Mouse (Mus musculus) C2C12 (cell line): ENCODE results near the gene Gdf2. TPM values are rescaled to one million over a fixed set of nuclear protein-coding genes. Genes with fewer than 3 reads are reported as not detected.

ENCODE experiments used
- H3K27me3 ChIP-seq: one replicate; pipeline ENCODE4 v1.6.1; 2011; ENCODE audit not compliant: control insufficient read depth, insufficient read depth, insufficient read length
- H3K36me3 ChIP-seq: one replicate; pipeline ENCODE4 v1.6.1; 2011; ENCODE audit not compliant: control insufficient read depth, insufficient read depth
- H3K4me3 ChIP-seq: one replicate; pipeline ENCODE4 v1.5.1; 2011; ENCODE audit warnings: mild to moderate bottlenecking, control low read depth; ENCODE audit not compliant: poor library complexity, insufficient read depth, severe bottlenecking
- H3K79me2 ChIP-seq: one replicate; pipeline ENCODE4 v1.6.1; 2011; ENCODE audit not compliant: control insufficient read depth, insufficient read depth
- H3K79me3 ChIP-seq: one replicate; pipeline ENCODE4 v1.6.1; 2011; ENCODE audit warnings: low read depth, control low read depth
- H3ac ChIP-seq: one replicate; pipeline ENCODE3; 2011; ENCODE audit warnings: low read depth; ENCODE audit not compliant: control insufficient read depth, insufficient read length
- CEBPB ChIP-seq: IDR thresholded peaks from one replicate; pipeline ENCODE4 v1.6.1; 2011; ENCODE audit warnings: low read depth, mild to moderate bottlenecking, control low read depth, moderate library complexity
- CTCF ChIP-seq: IDR thresholded peaks from one replicate; pipeline ENCODE4 v1.5.1; 2011; ENCODE audit not compliant: control insufficient read depth, insufficient read depth, insufficient read length
- FOSL1 ChIP-seq: IDR thresholded peaks from one replicate; pipeline ENCODE4 v1.8.0; 2011; ENCODE audit warnings: mild to moderate bottlenecking, low read length; ENCODE audit not compliant: poor library complexity, insufficient read depth, severe bottlenecking
- MAX ChIP-seq: IDR thresholded peaks from one replicate; pipeline ENCODE4 v1.6.1; 2011; ENCODE audit warnings: mild to moderate bottlenecking, control low read depth
- MYOD1 ChIP-seq: IDR thresholded peaks from one replicate; pipeline ENCODE4 v1.6.1; 2011; ENCODE audit warnings: low read depth; ENCODE audit not compliant: control insufficient read depth, insufficient read length
- MYOG ChIP-seq: IDR thresholded peaks from one replicate; pipeline ENCODE4 v1.6.1; 2011; ENCODE audit not compliant: control insufficient read depth, insufficient read length; ENCODE audit errors: extremely low read depth
- USF1 ChIP-seq: IDR thresholded peaks from one replicate; pipeline ENCODE4 v1.6.1; 2011; ENCODE audit warnings: low read depth, mild to moderate bottlenecking, control low read depth, moderate library complexity
- polyA plus RNA-seq: library from polyadenylated mRNA; unstranded; fragments of >200 nt; fragmentation: generic; extraction: Trizol; gene quantifications from one replicate; pipeline ENCODE4 v1.2.1, GENCODE M21; 2012; ENCODE audit warnings: missing spikeins

Gdf2 gene
- polyA plus RNA-seq, 1 experiment = not detected

DNA sequence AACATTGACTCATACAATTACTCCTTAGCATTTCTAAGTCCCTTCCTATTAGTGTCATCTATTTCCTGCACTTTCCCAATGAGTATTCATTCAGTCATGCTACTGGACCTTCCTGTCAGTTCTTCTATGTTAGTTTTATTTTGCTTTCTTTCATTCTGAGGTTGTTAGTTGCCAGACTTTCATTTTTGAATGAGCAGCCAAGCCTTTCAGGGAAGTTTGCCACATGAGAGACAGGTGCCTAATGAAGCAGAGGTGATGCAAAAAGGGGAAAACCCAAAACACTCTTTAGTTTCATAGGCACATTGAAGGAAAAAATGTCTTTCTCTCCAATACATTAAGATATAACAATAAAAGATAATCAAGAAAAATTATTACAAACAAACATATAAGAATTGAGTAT lies 36.0 kb upstream of the Gdf2 start:
- no peaks in the 10 kb centered on the region for H3K79me2 ChIP-seq

DNA sequence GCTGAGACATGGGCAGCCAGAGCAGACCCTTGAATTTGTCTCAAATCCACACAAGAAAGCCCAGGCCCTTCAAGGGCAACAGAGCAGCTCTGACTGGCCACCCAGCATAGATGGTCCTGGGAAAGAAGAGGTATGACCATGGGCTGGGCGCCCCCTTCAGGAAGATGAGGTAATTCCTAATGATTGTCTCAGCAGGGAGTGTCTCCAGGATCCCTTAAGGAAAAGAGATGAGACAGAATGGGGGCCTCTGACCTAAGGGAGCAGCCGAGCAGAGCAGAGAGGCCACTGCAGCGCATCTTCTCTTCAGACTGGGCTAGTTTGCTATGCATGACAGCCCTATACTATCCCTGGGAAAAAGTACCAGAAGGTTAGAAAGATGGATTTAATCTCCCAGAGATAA lies 27.1 kb upstream of the Gdf2 start:
- Histone ChIP-seq H3K36me3 (no peaks in the 10 kb centered on the region), H3ac (no peak overlapping the region), H3K79me2 (no peaks in the 10 kb centered on the region), H3K27me3 (peaks cover 38% of the 10 kb centered on the region), H3K4me3 (no peak overlapping the region), H3K79me3 (no peaks in the 10 kb centered on the region)
- TF ChIP-seq FOSL1 (no peak), MYOD1 (no peak), MAX (no peak), CTCF (no peak), CEBPB (no peak), MYOG (no peak), USF1 (no peak)

More for the DNA sequence above, 36.0 kb upstream of the Gdf2 start:
- Histone ChIP-seq H3K4me3 (no peak overlapping the region), H3ac (no peak overlapping the region), H3K79me3 (no peaks in the 10 kb centered on the region), H3K36me3 (no peaks in the 10 kb centered on the region), H3K27me3 (peaks cover 4% of the 10 kb centered on the region)
- no peak for TF ChIP-seq MYOD1
- no peak for TF ChIP-seq CTCF
- no peak for TF ChIP-seq FOSL1
- no peak for TF ChIP-seq MAX

DNA sequence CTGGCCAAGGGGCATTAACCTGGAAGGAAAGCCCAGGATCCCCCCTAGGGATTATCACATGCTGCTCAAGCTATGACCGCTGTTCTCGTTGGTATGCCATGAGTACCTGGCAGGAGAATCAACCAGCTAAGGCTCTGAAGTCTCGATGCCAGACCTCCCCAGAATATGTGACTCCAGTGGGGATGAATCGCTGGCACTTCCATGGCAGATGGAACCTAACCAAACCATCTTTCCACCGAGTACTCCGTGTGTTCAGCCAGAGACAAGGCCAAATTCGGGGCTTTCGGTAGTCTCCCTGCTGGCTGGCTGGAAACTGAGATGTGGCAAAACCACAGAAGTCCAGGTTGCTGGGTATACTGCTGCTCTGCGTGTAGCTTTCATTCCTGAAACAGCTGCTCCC lies 26.6 kb upstream of the Gdf2 start:
- Histone ChIP-seq H3K36me3 (no peaks in the 10 kb centered on the region), H3K79me3 (no peaks in the 10 kb centered on the region), H3K4me3 (no peak overlapping the region), H3K27me3 (peaks cover 38% of the 10 kb centered on the region), H3K79me2 (no peaks in the 10 kb centered on the region), H3ac (no peak overlapping the region)
- TF ChIP-seq CEBPB = no peak
- TF ChIP-seq FOSL1 = no peak
- no peak for TF ChIP-seq MYOD1
- TF ChIP-seq CTCF = no peak
- no peak for TF ChIP-seq MAX
- no peak for TF ChIP-seq MYOG
- no peak for TF ChIP-seq USF1

DNA sequence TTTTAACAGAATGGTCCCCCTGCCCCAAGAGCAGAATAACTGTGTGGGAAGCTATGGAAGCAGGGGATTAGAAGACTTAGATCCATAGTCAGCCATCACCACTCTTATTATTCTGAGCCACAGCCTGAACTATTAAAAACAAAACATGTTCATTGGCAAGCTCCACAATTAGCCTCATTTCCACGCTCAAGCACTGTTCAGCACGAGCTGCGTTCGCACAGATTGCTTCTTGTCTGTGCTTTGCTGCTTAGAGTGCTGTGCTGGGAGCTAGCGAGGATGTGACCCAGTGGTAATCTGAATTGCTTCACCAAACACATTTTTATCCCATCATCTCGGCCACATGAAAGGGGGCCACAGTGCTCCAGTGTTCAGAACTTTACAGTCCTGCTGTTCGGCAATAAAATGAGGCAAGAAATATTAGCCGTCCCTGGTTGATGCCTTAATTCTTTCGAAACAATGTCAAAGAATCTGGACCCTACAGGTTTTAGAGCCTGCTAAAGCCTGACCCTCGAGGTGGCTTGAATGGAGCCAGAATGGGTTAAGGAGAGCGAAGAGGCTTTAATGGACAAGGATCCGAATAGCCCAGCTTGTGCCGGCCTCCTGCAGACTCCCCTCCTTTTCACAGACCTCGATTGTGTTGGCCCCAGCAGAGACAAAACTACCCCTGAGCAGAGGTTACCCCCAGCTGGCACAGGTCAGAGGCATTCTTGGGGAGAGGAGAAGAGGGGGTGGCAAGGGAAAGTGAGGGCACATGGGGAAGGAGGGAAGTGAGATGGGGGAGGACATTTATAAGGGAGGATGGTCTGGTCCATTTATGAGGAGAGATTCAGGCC lies 19.9 kb upstream of the Gdf2 start:
- no peak overlapping the region for H3K4me3 ChIP-seq
- H3K79me3 ChIP-seq = no peaks in the 10 kb centered on the region
- H3K79me2 ChIP-seq = no peaks in the 10 kb centered on the region
- no peaks in the 10 kb centered on the region for H3K36me3 ChIP-seq
- peaks cover 59% of the 10 kb centered on the region for H3K27me3 ChIP-seq
- TF ChIP-seq CTCF (no peak), USF1 (no peak), FOSL1 (no peak), MAX (no peak), MYOD1 (no peak)
- H3ac ChIP-seq = no peak overlapping the region

DNA sequence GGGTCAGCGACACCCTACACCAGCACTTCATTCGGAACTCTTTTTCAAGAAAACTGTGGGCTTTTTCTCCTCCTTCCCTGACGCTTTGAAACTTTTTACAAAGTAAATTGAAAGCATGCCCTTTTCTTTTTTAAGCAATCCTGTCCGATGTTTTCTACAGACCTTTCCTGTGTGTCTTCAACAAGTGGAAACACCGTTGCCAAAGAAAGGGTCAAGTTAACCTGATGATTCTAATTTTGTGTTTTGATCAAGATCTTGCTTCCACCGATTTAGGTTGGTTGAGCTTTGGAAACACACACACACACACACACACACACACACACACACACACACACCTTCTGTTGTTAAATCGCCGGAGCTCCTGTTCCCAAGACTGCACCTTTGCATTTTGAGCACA lies 18.1 kb upstream of the Gdf2 start:
- no peaks in the 10 kb centered on the region for H3K79me3 ChIP-seq
- no peak for TF ChIP-seq FOSL1
- no peak for TF ChIP-seq MYOD1
- H3K36me3 ChIP-seq = no peaks in the 10 kb centered on the region
- no peak overlapping the region for H3K4me3 ChIP-seq
- peaks cover 61% of the 10 kb centered on the region for H3K27me3 ChIP-seq
- no peaks in the 10 kb centered on the region for H3K79me2 ChIP-seq
- H3ac ChIP-seq = no peak overlapping the region

DNA sequence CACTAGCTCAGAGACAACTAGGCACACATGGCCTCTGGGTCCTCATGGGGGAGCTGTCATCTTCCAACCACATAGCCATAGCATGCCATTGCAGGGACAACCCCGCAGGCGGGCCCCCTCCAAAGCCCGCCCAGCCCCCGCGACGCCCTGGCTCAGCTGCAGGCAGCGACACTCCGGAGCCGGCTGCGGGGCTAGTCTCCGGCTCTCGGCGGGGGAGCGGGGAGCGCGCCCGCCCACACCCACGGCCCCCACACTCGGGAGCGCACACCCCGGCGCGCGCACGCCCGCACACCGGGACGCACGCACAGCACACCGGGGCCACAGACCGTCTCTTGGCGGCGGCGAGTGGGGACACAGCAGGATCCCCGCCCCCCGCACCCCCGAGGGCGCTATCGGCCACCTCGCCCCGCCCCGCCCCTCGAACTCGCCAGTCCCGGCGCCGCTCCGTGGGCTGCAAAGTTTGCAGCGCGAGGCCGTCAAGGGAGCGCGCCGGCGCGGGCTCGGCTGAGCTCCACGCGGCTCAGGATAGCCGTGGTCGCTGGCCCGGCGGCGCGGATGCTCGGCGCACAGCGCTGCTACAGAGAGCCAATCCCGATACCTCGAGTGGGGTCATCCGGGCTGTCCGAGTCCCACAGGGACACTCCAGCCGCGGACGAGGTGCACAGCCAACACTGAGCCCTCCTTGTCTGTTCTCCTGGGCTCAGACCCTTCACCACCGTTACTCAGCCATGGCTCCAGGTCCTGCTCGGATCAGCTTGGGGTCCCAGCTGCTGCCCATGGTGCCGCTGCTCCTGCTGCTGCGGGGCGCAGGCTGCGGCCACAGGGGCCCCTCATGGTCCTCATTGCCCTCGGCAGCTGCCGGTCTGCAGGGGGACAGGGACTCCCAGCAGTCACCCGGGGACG lies 17.4 kb upstream of the Gdf2 start, which contains the start of gene Gdf10:
Gdf10 (plus strand) TSS at position 420 of the 903 bp plus-strand sequence.
- Histone ChIP-seq H3K79me3 (no peaks in the 10 kb centered on the region), H3K27me3 (peaks cover 56% of the 10 kb centered on the region), H3K79me2 (no peaks in the 10 kb centered on the region), H3ac (no peak within 1 kb of the TSS), H3K36me3 (no peaks in the 10 kb centered on the region), H3K4me3 (no peak within 1 kb of the TSS)
- TF ChIP-seq FOSL1 (no peak), CEBPB (no peak), USF1 (no peak), CTCF (no peak), MYOD1 (no peak), MAX (no peak), MYOG (no peak)
